Mouse (Mus musculus): Measurements from ENCODE around the gene Fibp.

Fibp gene

GRCm38 (mm10) chr19:5489721-5490120 lies 29.3 kb downstream of the Fibp start:
- DNase-seq = peak; percentile 24 to 25

GRCm38 (mm10) chr19:5490313-5490897 lies 30.0 kb downstream of the Fibp start, which contains the start of gene Cfl1:
Gene Cfl1 (plus strand): TSS chr19:5490455.
- peak; percentile 95 to 97 for DNase-seq

- DNase-seq = peak; percentile 85
These were observed 30.7 kb downstream of the Fibp start for GRCm38 (mm10) chr19:5490898-5491708.

GRCm38 (mm10) chr19:5492641-5493040 lies 32.2 kb downstream of the Fibp start:
- peak in 1 of 2 experiments; percentile 16 for DNase-seq

- peak; percentile 24 to 27 for DNase-seq
These were observed 32.9 kb downstream of the Fibp start for GRCm38 (mm10) chr19:5493301-5493721.

GRCm38 (mm10) chr19:5494314-5494713 lies 33.9 kb downstream of the Fibp start:
- DNase-seq = no peak

GRCm38 (mm10) chr19:5495353-5496051 lies 35.1 kb downstream of the Fibp start:
- no peak for DNase-seq

- no peak for DNase-seq
These were observed 35.6 kb downstream of the Fibp start for GRCm38 (mm10) chr19:5496052-5496370.

GRCm38 (mm10) chr19:5500330-5500875 lies 40.0 kb downstream of the Fibp start:
- no peak for DNase-seq

GRCm38 (mm10) chr19:5503687-5504086 lies 43.3 kb downstream of the Fibp start, which contains the start of gene 1700020D05Rik:
Gene 1700020D05Rik (minus strand): TSS chr19:5503787.
- DNase-seq = no peak

- DNase-seq = peak; percentile 95 to 99
These were observed 49.9 kb downstream of the Fibp start, which contains the start of gene Snx32 for GRCm38 (mm10) chr19:5510031-5511026. Gene Snx32 (minus strand): TSS chr19:5510538.

GRCm38 (mm10) chr19:5511074-5511632 lies 50.7 kb downstream of the Fibp start:
- no peak for DNase-seq

- DNase-seq = no peak
These were observed 51.9 kb downstream of the Fibp start for GRCm38 (mm10) chr19:5512091-5513004.

- no peak for DNase-seq
These were observed 52.6 kb downstream of the Fibp start for GRCm38 (mm10) chr19:5513005-5513349.

Data from cerebellum, postnatal 25 days (tissue).